Comparison of ENCODE assay signal across 8 mouse cellular contexts in the genomic region with DNA sequence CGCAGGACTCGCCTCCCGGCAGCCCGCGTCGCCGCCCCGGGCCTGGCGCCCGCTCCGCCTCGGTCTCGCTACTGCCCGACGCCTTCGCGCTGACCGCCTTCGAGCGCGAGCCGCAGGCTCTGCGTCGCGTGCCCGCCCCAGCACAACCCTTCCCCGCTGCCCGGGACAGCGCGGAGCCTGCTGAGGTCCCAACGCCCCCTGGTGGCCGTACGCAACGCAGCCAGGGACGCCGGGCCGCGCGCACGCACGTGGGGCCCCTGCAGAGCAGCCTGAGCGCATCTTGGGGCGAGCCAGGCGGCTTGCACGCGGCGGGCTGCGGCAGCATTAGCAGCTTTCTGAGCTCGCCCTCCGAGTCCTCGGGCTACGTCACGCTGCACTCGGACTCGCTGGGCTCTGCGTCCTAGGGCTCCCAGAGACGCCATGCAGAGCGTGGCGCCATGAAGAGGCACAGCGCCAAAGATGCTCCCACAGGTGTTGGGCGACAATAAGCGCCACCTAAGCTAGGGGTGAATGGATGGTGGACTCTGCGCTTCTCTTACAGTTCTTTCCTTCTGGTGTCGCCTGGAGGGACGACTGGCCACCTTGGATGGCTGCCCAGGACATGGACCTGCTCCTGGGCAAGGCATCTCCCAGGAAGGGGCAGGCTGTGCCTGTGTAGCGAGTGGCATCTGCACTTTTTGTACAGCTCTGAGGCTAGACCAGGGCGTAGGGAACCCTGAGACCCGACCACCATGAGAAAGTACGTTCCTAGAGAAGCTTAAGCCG. TPM values are rescaled to one million over a fixed set of nuclear protein-coding genes. Genes with fewer than 3 reads are reported as not detected.
A peak's percentile ranks its signal among the peaks of the same experiment; 100 is the strongest.
DNase-seq lines count a peak whose midpoint lies in the region; ATAC-seq and TF ChIP-seq lines count a peak whose summit lies in the region.

No protein-coding gene starts in this region.

- TF ChIP-seq CTCF in liver, postnatal 0 days (IDR thresholded peaks at IDR 0.05; ENCODE audit: low read depth), result peak; percentile 91
- TF ChIP-seq CTCF in testis, adult 2 months (IDR thresholded peaks at IDR 0.05; ENCODE audit: control insufficient read depth, insufficient read depth, insufficient replicate concordance, low read depth, low read length), result peak; percentile 85

- no peak overlapping the region for H3K27ac ChIP-seq in forebrain, embryonic 16.5 days (ENCODE audit: low read length)
- H3K27ac ChIP-seq in liver, postnatal 0 days (ENCODE audit: low read depth), result no peak overlapping the region
- no peak overlapping the region for H3K27ac ChIP-seq in neural tube, embryonic 14.5 days (ENCODE audit: low read depth, low read length)
- no peak overlapping the region for H3K27ac ChIP-seq in testis, adult 2 months (ENCODE audit: control insufficient read depth, insufficient read depth, low read depth, low read length)

- TF ChIP-seq POLR2A in testis, adult 2 months (IDR thresholded peaks at IDR 0.05; ENCODE audit: control insufficient read depth, low read depth, low read length), result no peak

- peaks cover 71% of the 10 kb centered on the region for H3K27me3 ChIP-seq in forebrain, embryonic 16.5 days (replicated peaks; ENCODE audit: control insufficient read depth, insufficient read depth, low read length)
- H3K27me3 ChIP-seq in liver, postnatal 0 days (ENCODE audit: insufficient read depth, low read length), result peaks cover 73% of the 10 kb centered on the region
- peaks cover 77% of the 10 kb centered on the region for H3K27me3 ChIP-seq in neural tube, embryonic 14.5 days (ENCODE audit: control insufficient read depth, insufficient read depth, low read length)
- no peaks in the 10 kb centered on the region for H3K27me3 ChIP-seq in testis, adult 2 months (ENCODE audit: control insufficient read depth, insufficient read depth, low read length)

- H3K9ac ChIP-seq in forebrain, embryonic 16.5 days (replicated peaks; ENCODE audit: low read depth, low read length), result peak overlapping the region; percentile 26; the same call in 1 of the 2 replicates
- no peak overlapping the region for H3K9ac ChIP-seq in liver, postnatal 0 days (replicated peaks)
- peak overlapping the region; percentile 18; the same call in 1 of the 2 replicates for H3K9ac ChIP-seq in neural tube, embryonic 14.5 days (replicated peaks; ENCODE audit: low read depth, low read length)

- H3K4me1 ChIP-seq in forebrain, embryonic 16.5 days (replicated peaks; ENCODE audit: control insufficient read depth, insufficient read depth, low read length), result peaks cover 33% of the 10 kb centered on the region
- H3K4me1 ChIP-seq in liver, postnatal 0 days (ENCODE audit: insufficient read depth), result peaks cover 7% of the 10 kb centered on the region
- H3K4me1 ChIP-seq in neural tube, embryonic 14.5 days (ENCODE audit: control insufficient read depth, insufficient read depth, low read length), result peaks cover 22% of the 10 kb centered on the region
- H3K4me1 ChIP-seq in testis, adult 2 months (ENCODE audit: control insufficient read depth, insufficient read depth, low read length), result peaks cover 28% of the 10 kb centered on the region

- 4% methylated on average over 70 of the region's 70 CpGs for WGBS in forebrain, embryonic 16.5 days
- WGBS in liver, postnatal 0 days (ENCODE audit: insufficient replicate concordance), result 3% methylated on average over 70 of the region's 70 CpGs
- WGBS in neural tube, embryonic 14.5 days, result 7% methylated on average over 50 of the region's 70 CpGs

- DNase-seq in CD8-positive naive resting alpha-beta T cell, adult 2 months (ENCODE audit: low read depth in 2 of 2, low spot score in 2 of 2), result peak; percentile 86 to 88
- DNase-seq in cerebellum, adult 11-12 months, result peak; percentile 84
- DNase-seq in heart, postnatal 36 days, result peak; percentile 85 to 87
- peak; percentile 78 to 89 for DNase-seq in layer of hippocampus, adult 18-20 months (ENCODE audit: low spot score in 2 of 2)
- DNase-seq in liver, postnatal 0 days, result peak; percentile 87

- intact Hi-C loops in heart, postnatal 36 days (cut with DNase I), result no loop called here

- peak; percentile 88 for ATAC-seq in forebrain, embryonic 16.5 days
- peak; percentile 87 for ATAC-seq in liver, postnatal 0 days
- ATAC-seq in neural tube, embryonic 14.5 days (ENCODE audit: low read depth), result peak; percentile 78

- TF ChIP-seq EP300 in liver, postnatal 0 days (IDR thresholded peaks at IDR 0.05; ENCODE audit: low read depth), result no peak

- peak overlapping the region; percentile 64 for H3K4me2 ChIP-seq in forebrain, embryonic 16.5 days (ENCODE audit: low read length)
- peak overlapping the region; percentile 0; the same call in 1 of the 2 replicates for H3K4me2 ChIP-seq in liver, postnatal 0 days (ENCODE audit: low read depth, low read length)
- peak overlapping the region; percentile 51 for H3K4me2 ChIP-seq in neural tube, embryonic 14.5 days (ENCODE audit: low read depth, low read length)

- peak overlapping the region; percentile 42 for H3K4me3 ChIP-seq in forebrain, embryonic 16.5 days (replicated peaks; ENCODE audit: low read length)
- 0 out of 2 replicates have a peak overlapping the region, but pooled peaks have one; percentile 1 for H3K4me3 ChIP-seq in liver, postnatal 0 days (ENCODE audit: low read depth, low read length)
- peak overlapping the region; percentile 27 for H3K4me3 ChIP-seq in neural tube, embryonic 14.5 days (ENCODE audit: low read depth, low read length)
- peak overlapping the region; percentile 41 for H3K4me3 ChIP-seq in testis, adult 2 months (ENCODE audit: control insufficient read depth, low read depth, low read length)

- H3K36me3 ChIP-seq in forebrain, embryonic 16.5 days (ENCODE audit: control insufficient read depth, insufficient read depth), result no peaks in the 10 kb centered on the region
- H3K36me3 ChIP-seq in liver, postnatal 0 days (replicated peaks; ENCODE audit: insufficient read depth, low read length), result no peaks in the 10 kb centered on the region
- H3K36me3 ChIP-seq in neural tube, embryonic 14.5 days (ENCODE audit: control insufficient read depth, insufficient read depth, low read length), result no peaks in the 10 kb centered on the region
- H3K36me3 ChIP-seq in testis, adult 2 months (ENCODE audit: control insufficient read depth, insufficient read depth, low read length), result no peaks in the 10 kb centered on the region

- no peaks in the 10 kb centered on the region for H3K9me3 ChIP-seq in forebrain, embryonic 16.5 days (ENCODE audit: control insufficient read depth, low read length)
- no peaks in the 10 kb centered on the region for H3K9me3 ChIP-seq in liver, postnatal 0 days (ENCODE audit: low read length)
- no peaks in the 10 kb centered on the region for H3K9me3 ChIP-seq in neural tube, embryonic 14.5 days (ENCODE audit: control insufficient read depth, low read length)

RNA-seq across cellular contexts. Expression of a gene that starts 8.1 kb away (rescaled TPM):
- not detected in 2 replicates for polyA plus RNA-seq in forebrain, embryonic 16.5 days (2015; fragmentation: Nextera tagmentation; extraction: Ambion mirVana)
- not detected for total RNA-seq in heart, postnatal 36 days (2021)
- not detected for total RNA-seq in layer of hippocampus, adult 18-20 months (2021)
- polyA plus RNA-seq in liver, postnatal 0 days (2015; fragmentation: Nextera tagmentation; extraction: Ambion mirVana), result not detected in 2 replicates
- 0.36 and 0.68 TPM in 2 replicates for polyA plus RNA-seq in neural tube, embryonic 14.5 days (2014; fragmentation: Nextera tagmentation; extraction: Ambion mirVana)
- polyA plus RNA-seq in testis, adult 2 months (2012; rRNA removed), result 1.5 and 1.6 TPM in 2 replicates

RNA-seq across cellular contexts. Expression of a gene that starts 9.3 kb away (rescaled TPM):
- 4.4 and 6.2 TPM in 2 replicates for polyA plus RNA-seq in forebrain, embryonic 16.5 days (2015; fragmentation: Nextera tagmentation; extraction: Ambion mirVana)
- total RNA-seq in heart, postnatal 36 days (2021), result 10 to 100 TPM; 10.7 to 14.0 TPM
- 1 to 10 TPM; 5.0 to 6.5 TPM for total RNA-seq in layer of hippocampus, adult 18-20 months (2021)
- 0.47 and 0.58 TPM in 2 replicates for polyA plus RNA-seq in liver, postnatal 0 days (2015; fragmentation: Nextera tagmentation; extraction: Ambion mirVana)
- 18.5 and 19.3 TPM in 2 replicates for polyA plus RNA-seq in neural tube, embryonic 14.5 days (2014; fragmentation: Nextera tagmentation; extraction: Ambion mirVana)
- polyA plus RNA-seq in testis, adult 2 months (2012; rRNA removed), result 17.2 and 18.9 TPM in 2 replicates

RNA-seq across cellular contexts. Expression of a gene that starts 13.7 kb away (rescaled TPM):
- 20.7 and 21.3 TPM in 2 replicates for polyA plus RNA-seq in forebrain, embryonic 16.5 days (2015; fragmentation: Nextera tagmentation; extraction: Ambion mirVana)
- 10 to 100 TPM; 25.4 to 25.8 TPM for total RNA-seq in heart, postnatal 36 days (2021)
- 10 to 100 TPM; 41.6 to 45.4 TPM for total RNA-seq in layer of hippocampus, adult 18-20 months (2021)
- 5.9 and 6.9 TPM in 2 replicates for polyA plus RNA-seq in liver, postnatal 0 days (2015; fragmentation: Nextera tagmentation; extraction: Ambion mirVana)
- polyA plus RNA-seq in neural tube, embryonic 14.5 days (2014; fragmentation: Nextera tagmentation; extraction: Ambion mirVana), result 16.6 and 24.9 TPM in 2 replicates
- polyA plus RNA-seq in testis, adult 2 months (2012; rRNA removed), result 50.9 and 51.6 TPM in 2 replicates

RNA-seq across cellular contexts. Expression of a gene that starts 35.4 kb away (rescaled TPM):
- 2.4 and 4.0 TPM in 2 replicates for polyA plus RNA-seq in forebrain, embryonic 16.5 days (2015; fragmentation: Nextera tagmentation; extraction: Ambion mirVana)
- total RNA-seq in heart, postnatal 36 days (2021), result 10 to 100 TPM; 50.2 to 68.0 TPM
- 10 to 100 TPM in 1 of 2 experiments, 1 to 10 TPM in 1; 8.1 to 10.2 TPM for total RNA-seq in layer of hippocampus, adult 18-20 months (2021)
- 0.13 TPM in 1 of 2 replicates, not detected in the other for polyA plus RNA-seq in liver, postnatal 0 days (2015; fragmentation: Nextera tagmentation; extraction: Ambion mirVana)
- 5.9 and 8.4 TPM in 2 replicates for polyA plus RNA-seq in neural tube, embryonic 14.5 days (2014; fragmentation: Nextera tagmentation; extraction: Ambion mirVana)
- 0.22 and 0.43 TPM in 2 replicates for polyA plus RNA-seq in testis, adult 2 months (2012; rRNA removed)

RNA-seq across cellular contexts. Expression of a gene that starts 42.2 kb away (rescaled TPM):
- polyA plus RNA-seq in forebrain, embryonic 16.5 days (2015; fragmentation: Nextera tagmentation; extraction: Ambion mirVana), result 173 and 196 TPM in 2 replicates
- total RNA-seq in heart, postnatal 36 days (2021), result 100 to 1,000 TPM; 276 to 293 TPM
- 100 to 1,000 TPM; 204 to 205 TPM for total RNA-seq in layer of hippocampus, adult 18-20 months (2021)
- 207 and 213 TPM in 2 replicates for polyA plus RNA-seq in liver, postnatal 0 days (2015; fragmentation: Nextera tagmentation; extraction: Ambion mirVana)
- 150 and 173 TPM in 2 replicates for polyA plus RNA-seq in neural tube, embryonic 14.5 days (2014; fragmentation: Nextera tagmentation; extraction: Ambion mirVana)
- polyA plus RNA-seq in testis, adult 2 months (2012; rRNA removed), result 47.5 and 49.7 TPM in 2 replicates

Comparison
In these comparisons a context has a peak if more than half of its experiments do, and no peak if none do; other contexts are left out.
1. H3K4me2 ChIP-seq: peak in every context shown above with its lines; median percentile 64 in forebrain, embryonic 16.5 days; 51 in neural tube, embryonic 14.5 days; 0 in liver, postnatal 0 days.